Mouse (Mus musculus): ENCODE data around the gene Rad9a. TPM values are rescaled to one million over a fixed set of nuclear protein-coding genes. Genes with fewer than 3 reads are reported as not detected.

The Rad9a gene
- total RNA-seq, 2 experiments from 2014 or later = 19.7 to 28.0 TPM

DNA sequence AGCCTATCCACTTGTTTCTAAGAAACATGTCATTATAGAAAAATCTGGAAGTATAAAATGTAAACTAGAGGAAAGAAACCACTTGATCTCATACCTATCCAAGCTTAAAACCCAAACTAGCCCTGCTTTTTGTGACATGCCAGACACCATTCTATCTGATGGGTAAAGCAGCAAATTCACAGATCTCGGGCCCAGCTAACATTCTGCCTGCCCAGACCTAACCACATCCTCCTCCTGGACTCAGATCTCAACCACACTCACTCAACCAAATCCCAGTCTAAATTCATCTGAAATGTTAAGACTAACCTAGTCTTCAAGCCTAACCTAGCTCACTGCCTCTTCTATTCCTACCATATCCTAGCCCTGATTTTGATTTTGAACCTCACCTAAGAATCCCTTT, 17.3 kb upstream of the Rad9a start:
- no peak for ATAC-seq (replicated peaks; ENCODE audit: poor library complexity)

DNA sequence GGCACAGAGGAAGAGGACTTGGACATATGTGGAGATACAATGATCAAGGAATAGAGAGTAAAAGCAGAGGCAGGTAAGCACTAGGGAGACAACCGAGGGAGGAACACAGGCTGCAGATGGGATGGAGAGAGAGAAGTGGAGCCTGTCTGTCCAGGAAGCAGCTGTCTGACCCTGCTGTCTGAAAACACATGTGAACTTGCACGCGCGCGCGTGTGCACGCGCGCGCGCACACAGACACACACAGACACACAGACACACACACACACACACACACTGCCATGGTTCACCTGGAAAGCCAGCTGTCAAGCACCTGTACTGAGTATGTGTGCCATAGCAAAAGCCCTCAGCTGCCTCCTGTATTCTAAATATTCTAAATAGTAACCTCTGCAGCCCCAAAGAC, 16.8 kb upstream of the Rad9a start:
- no peak for ATAC-seq (replicated peaks; ENCODE audit: poor library complexity)

DNA sequence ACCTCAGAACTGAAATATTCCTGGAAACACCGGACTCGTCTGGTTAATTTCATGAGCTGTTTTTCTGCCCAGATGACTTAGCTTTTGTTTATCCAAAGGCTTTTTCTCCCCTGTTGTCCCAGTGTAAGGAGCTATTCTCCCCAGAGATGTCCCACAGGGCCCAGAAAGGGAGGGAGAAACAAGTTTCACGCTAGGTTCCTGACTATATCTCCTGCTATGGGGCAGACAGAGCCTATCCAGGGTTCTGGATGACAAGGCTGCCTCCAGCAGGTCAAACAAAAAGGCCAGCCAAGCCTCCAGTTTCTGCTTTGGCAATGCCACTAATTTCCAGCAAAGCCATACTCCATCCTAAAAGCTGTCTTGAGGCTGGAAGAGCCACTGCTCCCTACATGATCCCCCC, 16.4 kb upstream of the Rad9a start:
- no peak for ATAC-seq (replicated peaks; ENCODE audit: poor library complexity)

GRCm38 (mm10) chr19:4217140-4217539, 15.7 kb upstream of the Rad9a start:
- ATAC-seq (replicated peaks; ENCODE audit: poor library complexity) = no peak

GRCm38 (mm10) chr19:4216041-4216685, 14.7 kb upstream of the Rad9a start:
- ATAC-seq (replicated peaks; ENCODE audit: poor library complexity) = no peak

DNA sequence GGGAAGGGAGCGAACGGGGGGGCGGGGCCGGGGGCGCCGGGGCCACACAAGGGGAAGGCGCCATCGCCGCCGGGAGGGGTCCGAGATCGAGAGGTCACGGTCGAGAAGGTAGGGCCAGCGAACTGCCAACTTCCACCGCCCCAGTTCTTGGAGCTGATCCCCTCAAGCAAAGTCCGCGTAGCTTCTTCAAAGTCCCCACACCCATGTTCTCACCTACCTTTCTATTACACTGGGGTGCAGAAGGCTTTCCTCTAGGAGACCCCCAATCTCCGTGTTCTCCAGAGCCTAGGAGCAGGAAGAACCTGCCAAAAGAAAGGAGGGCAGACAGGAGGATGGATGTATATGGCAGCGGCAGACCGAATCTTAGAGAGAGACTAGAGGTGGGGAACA, 14.0 kb upstream of the Rad9a start:
- no peak for ATAC-seq (replicated peaks; ENCODE audit: poor library complexity)

DNA sequence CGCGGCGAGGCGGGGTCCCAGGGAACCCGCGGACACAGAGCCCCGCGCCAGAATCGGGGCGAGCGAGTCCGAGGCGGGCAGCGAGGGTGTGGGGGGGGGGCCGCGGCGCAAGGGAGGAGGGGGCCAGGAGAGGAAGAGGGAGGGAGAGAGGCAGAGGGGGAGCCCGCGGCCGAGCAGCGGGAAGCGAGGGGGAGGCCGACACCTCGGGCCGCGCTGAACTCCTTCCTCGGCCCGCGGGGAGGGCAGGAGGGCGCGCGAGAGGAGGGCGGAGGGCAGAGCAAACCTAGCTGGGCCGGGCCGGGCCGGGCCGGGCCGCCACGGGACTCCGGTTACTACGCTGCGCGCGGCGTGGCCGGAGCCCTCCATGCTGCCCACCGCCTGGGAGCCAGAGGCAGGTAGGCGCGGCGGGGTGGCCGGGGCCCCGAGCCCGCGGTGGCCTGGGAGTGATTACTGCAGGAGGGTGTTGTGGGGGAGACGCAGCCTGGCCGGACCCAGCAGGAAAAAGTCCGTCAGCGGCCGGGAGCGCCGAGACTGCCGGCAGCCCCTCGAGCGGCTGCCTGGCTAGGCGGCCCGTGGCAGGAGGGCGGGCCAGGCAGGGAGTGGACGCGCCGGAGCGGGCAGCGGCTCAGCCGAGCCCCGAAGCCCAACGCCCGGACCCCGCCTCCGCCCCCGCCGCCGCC, 13.4 kb upstream of the Rad9a start:
- ATAC-seq (replicated peaks; ENCODE audit: poor library complexity) = no peak

DNA sequence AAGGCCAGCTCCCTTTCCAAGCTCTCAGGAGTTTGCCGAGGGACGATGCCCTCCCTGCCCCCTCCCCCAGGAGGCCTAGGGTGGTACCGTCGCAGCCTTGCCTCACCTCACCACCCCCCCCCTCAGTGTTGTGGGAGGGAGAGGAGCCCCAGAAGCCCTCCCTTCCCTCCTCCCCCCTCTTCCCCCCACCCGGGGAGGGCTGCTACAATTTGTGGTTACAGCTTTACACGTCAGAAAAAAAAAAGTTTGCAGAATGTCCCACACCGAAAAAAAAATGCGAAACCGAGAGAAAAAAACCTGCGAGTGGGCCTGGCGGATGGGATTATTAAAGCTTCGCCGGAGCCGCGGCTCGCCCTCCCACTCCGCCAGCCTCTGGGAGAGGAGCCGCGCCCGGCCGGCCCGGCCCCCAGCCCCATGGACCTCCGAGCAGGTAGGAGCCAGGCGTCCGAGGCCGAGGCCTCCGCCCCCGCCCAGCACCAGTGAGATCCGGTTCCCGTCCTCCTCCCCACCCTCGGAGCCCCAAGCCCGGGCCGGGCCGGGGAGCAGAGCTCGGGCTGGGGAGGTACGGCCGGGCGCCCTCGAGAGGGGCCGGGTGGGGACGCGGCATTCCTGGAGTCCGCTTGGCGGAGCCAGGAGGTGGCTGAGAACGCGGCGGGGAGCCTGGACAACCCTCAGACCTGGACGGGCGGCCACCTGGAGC, 12.8 kb upstream of the Rad9a start, which contains the start of the genes Clcf1 and AC109138.7:
Clcf1 (plus strand) TSS at position 168 of the 700 bp plus-strand sequence.
AC109138.7 (plus strand) TSS at position 287 of the 700 bp plus-strand sequence.
- peak; percentile 23; the same call in 1 of the 2 replicates for ATAC-seq (replicated peaks; ENCODE audit: poor library complexity)

DNA sequence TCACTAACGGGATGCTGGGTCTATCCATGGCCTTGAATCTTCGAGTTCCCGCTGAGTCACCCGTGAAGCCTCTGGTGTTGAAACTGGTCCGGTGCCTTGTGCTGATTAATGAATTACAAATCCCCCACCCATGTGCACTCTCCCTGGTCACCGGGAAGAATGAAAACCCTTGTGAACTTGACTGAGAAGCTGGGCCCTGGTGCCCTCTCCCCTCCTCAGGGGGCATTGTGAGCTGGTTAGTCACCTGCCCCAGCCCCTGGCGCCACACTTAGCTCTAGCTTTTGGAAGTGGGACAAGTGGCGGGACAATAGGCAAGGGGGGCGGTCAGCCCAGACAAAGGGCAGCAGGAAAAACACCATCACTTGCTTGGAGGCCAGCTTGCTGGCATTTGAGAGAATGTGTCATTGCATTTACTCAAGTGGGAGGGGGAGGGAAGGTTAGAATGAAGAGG, 12.1 kb upstream of the Rad9a start:
- ATAC-seq (replicated peaks; ENCODE audit: poor library complexity) = peak; percentile 62

GRCm38 (mm10) chr19:4211891-4212588, 10.6 kb upstream of the Rad9a start:
- no peak for ATAC-seq (replicated peaks; ENCODE audit: poor library complexity)

GRCm38 (mm10) chr19:4208563-4208962, 7.1 kb upstream of the Rad9a start:
- ATAC-seq (replicated peaks; ENCODE audit: poor library complexity) = no peak

DNA sequence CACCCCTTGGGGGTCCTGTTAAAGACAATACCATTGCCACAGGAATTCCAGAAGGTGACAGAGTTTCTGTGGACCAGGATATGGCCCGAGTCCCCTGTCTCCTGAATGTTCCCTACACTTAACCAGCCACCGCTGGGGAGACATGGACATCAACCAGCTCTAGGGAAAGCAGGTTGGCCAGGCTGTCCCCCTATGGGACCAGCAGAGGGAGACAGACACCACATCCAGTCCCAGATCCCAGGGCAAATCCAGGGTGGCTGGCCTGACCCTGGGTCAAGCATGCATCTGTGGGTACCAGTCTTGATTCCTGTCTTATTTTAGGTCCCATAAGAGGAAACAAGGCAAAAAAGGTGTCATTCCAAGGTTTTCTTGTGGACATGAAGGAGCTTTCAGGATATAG, 5.5 kb upstream of the Rad9a start:
- peak; percentile 89 for ATAC-seq (replicated peaks; ENCODE audit: poor library complexity)

- no peak for ATAC-seq (replicated peaks; ENCODE audit: poor library complexity)
Observed at GRCm38 (mm10) chr19:4204889-4205288, 3.4 kb upstream of the Rad9a start.

GRCm38 (mm10) chr19:4203604-4204326, 2.3 kb upstream of the Rad9a start:
- 0 out of 2 replicates have a peak, but pooled peaks have one; percentile 17 for ATAC-seq (replicated peaks; ENCODE audit: poor library complexity)

DNA sequence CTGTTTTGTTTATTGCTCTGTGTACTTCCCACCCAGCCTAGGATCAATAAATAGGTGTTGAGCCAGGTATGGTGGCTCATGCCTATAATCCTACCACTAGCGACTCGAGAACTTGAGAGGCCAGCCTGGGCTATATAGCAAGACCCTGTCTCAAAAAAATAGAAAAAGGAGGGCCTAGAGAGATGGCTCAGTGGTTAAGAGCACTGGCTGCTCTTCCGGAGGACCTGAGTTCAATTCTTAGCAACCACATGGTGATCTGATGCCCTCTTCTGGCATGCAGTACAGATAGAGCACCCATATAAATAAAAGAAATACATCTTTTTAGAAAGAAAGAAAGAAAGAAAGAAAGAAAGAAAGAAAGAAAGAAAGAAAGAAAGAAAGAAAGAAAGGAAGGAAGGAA, 1.7 kb upstream of the Rad9a start:
- no peak for ATAC-seq (replicated peaks; ENCODE audit: poor library complexity)

DNA sequence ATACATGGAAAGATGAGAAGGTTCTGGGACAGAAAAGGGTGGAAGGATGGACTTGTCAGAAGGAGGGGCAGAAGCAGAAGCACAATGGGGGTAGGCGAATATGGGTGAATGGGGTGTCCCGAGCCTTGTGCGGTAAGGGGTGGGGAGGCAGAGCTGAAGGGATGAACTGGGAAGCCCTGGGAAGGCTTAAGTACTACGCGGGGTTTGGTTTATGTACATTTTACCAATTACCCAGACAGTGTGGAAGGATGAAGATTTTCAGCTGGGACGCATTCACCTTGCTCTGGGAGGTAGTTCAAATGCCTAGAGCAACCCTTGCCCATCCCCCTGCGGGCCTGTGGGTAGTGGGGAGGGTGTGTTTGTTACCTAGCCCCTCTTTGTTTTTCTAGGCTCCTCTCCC, 687 bp upstream of the Rad9a start:
- no peak for ATAC-seq (replicated peaks; ENCODE audit: poor library complexity)

DNA sequence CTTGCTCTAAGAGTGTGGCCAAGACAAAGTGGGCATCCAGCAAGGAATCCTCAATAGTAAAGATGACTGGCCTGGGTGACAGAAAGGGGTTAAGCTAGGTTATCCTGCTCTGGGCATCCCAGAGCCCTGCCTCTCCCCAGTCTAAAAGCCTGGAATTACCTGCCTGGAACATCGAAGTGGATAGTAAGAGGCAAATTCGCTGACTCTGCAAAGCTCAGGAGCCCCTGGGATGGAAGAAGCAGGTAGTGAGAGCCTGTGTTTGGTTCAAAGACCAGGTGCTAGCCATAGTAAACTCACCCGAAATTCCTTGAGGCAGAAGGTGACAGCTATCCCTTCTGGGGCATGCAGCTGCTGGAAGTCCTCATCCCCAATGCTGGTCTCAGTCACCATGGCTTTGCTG, 4.3 kb downstream of the Rad9a start:
- ATAC-seq (replicated peaks; ENCODE audit: poor library complexity) = no peak

GRCm38 (mm10) chr19:4196548-4196947, 4.9 kb downstream of the Rad9a start:
- no peak for ATAC-seq (replicated peaks; ENCODE audit: poor library complexity)

DNA sequence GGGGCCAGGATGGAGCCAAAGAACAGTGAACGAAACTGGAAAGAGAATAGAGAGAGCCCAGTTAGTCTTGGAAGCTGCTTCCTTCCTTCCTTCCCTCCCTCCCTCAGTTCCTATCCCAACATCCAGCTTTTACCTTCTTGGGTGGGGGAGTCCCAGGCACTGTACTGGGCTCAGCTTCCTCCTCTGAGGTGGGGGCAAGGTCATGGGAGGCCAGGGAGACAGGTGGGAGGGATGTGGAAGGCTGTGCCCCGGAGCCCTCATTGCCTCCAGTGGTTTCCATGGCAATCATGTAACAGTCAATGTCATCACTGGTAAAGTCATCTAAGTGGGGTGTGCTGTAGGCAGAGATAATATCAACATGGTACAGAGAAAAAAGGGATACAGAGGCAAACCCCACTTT, 5.4 kb downstream of the Rad9a start:
- no peak for ATAC-seq (replicated peaks; ENCODE audit: poor library complexity)

DNA sequence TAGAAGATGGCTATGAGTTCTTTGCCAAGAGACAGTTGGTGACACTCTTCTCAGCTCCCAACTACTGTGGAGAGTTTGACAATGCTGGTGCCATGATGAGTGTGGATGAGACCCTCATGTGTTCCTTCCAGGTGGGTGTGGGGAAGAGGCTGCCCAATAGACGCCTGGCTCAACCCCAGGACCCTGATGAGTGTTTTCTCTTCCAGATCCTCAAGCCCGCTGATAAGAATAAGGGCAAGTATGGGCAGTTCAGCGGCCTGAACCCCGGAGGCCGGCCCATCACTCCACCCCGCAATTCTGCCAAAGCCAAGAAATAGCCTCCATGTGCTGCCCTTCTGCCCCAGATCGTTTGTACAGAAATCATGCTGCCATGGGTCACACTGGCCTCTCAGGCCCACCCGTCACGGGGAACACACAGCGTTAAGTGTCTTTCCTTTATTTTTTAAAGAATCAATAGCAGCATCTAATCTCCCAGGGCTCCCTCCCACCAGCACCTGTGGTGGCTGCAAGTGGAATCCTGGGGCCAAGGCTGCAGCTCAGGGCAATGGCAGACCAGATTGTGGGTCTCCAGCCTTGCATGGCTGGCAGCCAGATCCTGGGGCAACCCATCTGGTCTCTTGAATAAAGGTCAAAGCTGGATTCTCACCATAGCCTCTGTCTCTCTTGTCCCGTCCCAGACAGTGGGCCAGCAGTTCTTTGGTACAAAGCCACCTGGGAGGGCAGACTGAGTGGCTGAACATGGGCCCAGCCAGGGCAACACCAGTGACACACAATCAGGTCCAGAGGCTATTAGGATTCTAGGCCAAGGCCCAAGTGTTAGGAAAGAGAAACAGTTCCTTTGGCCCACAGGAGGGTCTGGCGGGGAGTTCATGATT, 6.4 kb downstream of the Rad9a start:
- ATAC-seq (replicated peaks; ENCODE audit: poor library complexity) = no peak
